Mouse (Mus musculus): ENCODE measurements around the gene Fam114a1. TPM values are rescaled to one million over a fixed set of nuclear protein-coding genes. Genes with fewer than 3 reads are reported as not detected.

The Fam114a1 gene
- polyA plus RNA-seq (2014; fragmentation: Illumina TruSeq; extraction: RNeasy Lipid Tissue Mini Kit (QIAGEN cat#74804); ENCODE audit: low replicate concordance): 39.7 TPM

DNA sequence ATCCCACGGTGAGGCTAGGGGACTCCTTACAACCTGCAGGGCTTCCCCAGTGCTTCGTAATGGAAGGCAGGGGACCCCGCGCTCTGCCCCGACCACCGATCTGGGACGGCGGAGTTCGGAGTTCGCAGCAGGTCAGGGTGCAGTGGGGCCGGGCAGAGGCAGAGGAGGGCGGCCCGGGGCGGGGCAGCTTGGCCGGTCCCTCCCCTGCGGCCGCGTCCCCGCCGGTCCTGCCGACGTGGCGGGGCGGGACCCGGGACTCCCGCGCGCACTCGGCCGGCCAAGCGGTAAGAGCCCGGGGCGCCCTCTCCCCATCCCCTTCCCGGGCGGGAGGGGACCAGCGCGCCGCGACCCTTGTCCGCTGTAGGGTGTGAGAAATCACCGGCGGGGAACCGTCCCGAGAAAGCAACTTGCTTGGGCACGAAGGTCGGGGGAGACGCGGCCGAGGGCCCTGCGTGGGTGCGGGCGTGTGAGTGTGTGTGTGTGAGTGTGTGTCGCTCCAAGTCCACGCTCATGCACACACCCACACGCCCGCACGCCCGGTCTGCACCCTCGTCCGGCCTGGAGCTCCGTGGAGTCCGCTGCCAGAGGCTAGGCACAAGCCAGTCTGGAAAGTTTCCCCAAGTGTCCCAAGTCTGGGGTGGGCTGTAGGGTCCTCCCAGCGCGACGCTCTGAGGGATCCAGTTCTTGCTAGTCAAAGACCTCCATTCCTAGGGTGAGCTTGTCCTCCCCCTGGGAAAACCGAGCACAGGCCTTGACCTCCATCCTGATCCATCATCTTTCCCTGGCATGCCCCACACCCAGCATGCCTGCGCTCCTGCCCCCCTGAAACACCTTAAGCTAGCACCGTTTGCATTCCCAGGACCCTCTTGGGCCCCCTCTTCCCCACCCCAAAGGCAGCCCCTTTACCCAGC is at the start of gene Fam114a1:
Gene Fam114a1, plus strand, starts transcription at position 211 of the 911 bp plus-strand sequence.

DNA sequence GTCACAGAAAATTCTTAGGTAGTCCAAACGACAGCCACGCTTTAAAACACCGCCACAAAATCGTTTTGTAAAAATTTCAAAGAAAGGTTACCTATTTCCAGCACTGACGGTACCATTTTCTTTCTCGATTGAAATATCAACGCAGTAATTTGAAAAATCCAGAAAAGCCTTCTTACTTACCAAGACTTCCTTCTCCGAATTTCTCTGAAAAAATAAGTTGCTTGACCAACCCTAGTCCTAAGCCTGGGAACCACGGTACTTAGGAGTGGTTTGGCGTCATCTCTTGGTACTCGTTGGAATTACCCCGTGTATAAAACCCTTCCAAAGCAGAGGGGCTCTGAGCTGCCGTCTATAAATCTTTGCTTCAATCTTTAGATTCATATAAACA is 10.0 kb upstream of the Fam114a1 start, which contains the start of gene Tlr6:
Gene Tlr6, minus strand, starts transcription at position 255 of the 388 bp plus-strand sequence.

Other genes starting within 250 kb of the Fam114a1 start
- gene Klf3, start 166.7 kb upstream of the Fam114a1 start, polyA plus RNA-seq (2014; fragmentation: Illumina TruSeq; extraction: RNeasy Lipid Tissue Mini Kit (QIAGEN cat#74804); ENCODE audit: low replicate concordance): 214 TPM
- 15.5 TPM for gene Tlr1, start 36.5 kb upstream of the Fam114a1 start, polyA plus RNA-seq (2014; fragmentation: Illumina TruSeq; extraction: RNeasy Lipid Tissue Mini Kit (QIAGEN cat#74804); ENCODE audit: low replicate concordance)
- gene Tlr6, start 10.0 kb upstream of the Fam114a1 start, polyA plus RNA-seq (2014; fragmentation: Illumina TruSeq; extraction: RNeasy Lipid Tissue Mini Kit (QIAGEN cat#74804); ENCODE audit: low replicate concordance): 1.2 TPM
- gene Tmem156, start 122.1 kb downstream of the Fam114a1 start, polyA plus RNA-seq (2014; fragmentation: Illumina TruSeq; extraction: RNeasy Lipid Tissue Mini Kit (QIAGEN cat#74804); ENCODE audit: low replicate concordance): 1.8 TPM
- 21.0 TPM for gene Klhl5, start 137.5 kb downstream of the Fam114a1 start, polyA plus RNA-seq (2014; fragmentation: Illumina TruSeq; extraction: RNeasy Lipid Tissue Mini Kit (QIAGEN cat#74804); ENCODE audit: low replicate concordance)
- gene Wdr19, start 229.6 kb downstream of the Fam114a1 start, polyA plus RNA-seq (2014; fragmentation: Illumina TruSeq; extraction: RNeasy Lipid Tissue Mini Kit (QIAGEN cat#74804); ENCODE audit: low replicate concordance): 1.8 TPM

All from small intestine, adult 10 weeks (tissue).